Mouse (Mus musculus) gastrocnemius, adult 2 months (tissue): ENCODE results near the gene Opn1sw. TPM values are rescaled to one million over a fixed set of nuclear protein-coding genes. Genes with fewer than 3 reads are reported as not detected.

Source experiments
- DNase-seq: peaks from one replicate; pipeline ENCODE4 v3.0.0; 2022
- H3K27ac ChIP-seq: fragments of 200-600 bp; 2 replicates; pipeline ENCODE4 v1.8.1; 2022; ENCODE audit warnings: mild to moderate bottlenecking
- H3K4me3 ChIP-seq: fragments of 200-600 bp; 2 replicates; pipeline ENCODE4 v1.8.1; 2022; ENCODE audit warnings: mild to moderate bottlenecking, moderate library complexity
- CTCF ChIP-seq: fragments of 200-600 bp; IDR thresholded peaks from 2 replicates; pipeline ENCODE4 v1.8.1; 2022; ENCODE audit warnings: antibody characterized with exemption, mild to moderate bottlenecking, moderate library complexity
- intact Hi-C: fragments of 180-260 bp; cut with DNase I; formaldehyde crosslinking; loops from one replicate; pipeline ENCODE4 v1.15.1; 2025
- long read RNA-seq, 2 experiments: library from polyadenylated mRNA; stranded (forward); transcript quantifications; one replicate each; pipeline ENCODE4 v2.0.0; 2021
- total RNA-seq, 2 experiments: library from RNA; stranded (reverse); gene quantifications; 2 replicates each; pipeline ENCODE4 v1.2.3; 2021

Opn1sw gene
- under 1 TPM; 0.17 to 0.18 TPM for total RNA-seq
- long read RNA-seq, experiment 1 = 0 reads
- long read RNA-seq, experiment 2 = 0 reads

GRCm38 (mm10) chr6:29388052-29388518, at the start of gene Opn1sw:
Gene Opn1sw, minus strand, starts transcription at chr6:29388468.
- Histone ChIP-seq H3K27ac (peak within 1 kb of the TSS; percentile 75), H3K4me3 (peak within 1 kb of the TSS; percentile 60)
- DNase-seq = peak; percentile 36
- no peak for TF ChIP-seq CTCF
- intact Hi-C loops = loop anchor here (10.0 kb wide), 1 partner anchor 217 kb away; the partner anchor contains the start of gene Tnpo3

- intact Hi-C loops = loop anchor here (5.0 kb wide), 1 partner anchor 74 kb away; no protein-coding TSS in a partner anchor
- peak overlapping the region; percentile 94 for H3K4me3 ChIP-seq
- peak overlapping the region; percentile 99 for H3K27ac ChIP-seq
These were observed 48.2 kb upstream of the Opn1sw start for GRCm38 (mm10) chr6:29436461-29436934.

GRCm38 (mm10) chr6:29435940-29436451, 47.7 kb upstream of the Opn1sw start:
- peak; percentile 67 for DNase-seq
- TF ChIP-seq CTCF = no peak
- intact Hi-C loops = loop anchor here (5.0 kb wide), 1 partner anchor 74 kb away; no protein-coding TSS in a partner anchor

More at GRCm38 (mm10) chr6:29436461-29436934, 48.2 kb upstream of the Opn1sw start:
- no peak for TF ChIP-seq CTCF
- peak; percentile 80 for DNase-seq

GRCm38 (mm10) chr6:29434911-29435691, 46.8 kb upstream of the Opn1sw start:
- H3K27ac ChIP-seq = peak overlapping the region; percentile 99
- H3K4me3 ChIP-seq = peak overlapping the region; percentile 94
- intact Hi-C loops = loop anchor here (5.0 kb wide), 1 partner anchor 73 kb away; no protein-coding TSS in a partner anchor
- peak; percentile 80 for DNase-seq
- no peak for TF ChIP-seq CTCF

More at GRCm38 (mm10) chr6:29435940-29436451, 47.7 kb upstream of the Opn1sw start:
- Histone ChIP-seq H3K4me3 (peak overlapping the region; percentile 94), H3K27ac (peak overlapping the region; percentile 99)

- intact Hi-C loops = no loop called here
- no peak for TF ChIP-seq CTCF
- H3K4me3 ChIP-seq = peak overlapping the region; percentile 94
- DNase-seq = peak; percentile 88
- H3K27ac ChIP-seq = peak overlapping the region; percentile 99
These were observed 45.8 kb upstream of the Opn1sw start for GRCm38 (mm10) chr6:29433804-29434795.

- H3K4me3 ChIP-seq = peak within 1 kb of the TSS; percentile 94
- peak; percentile 86 for DNase-seq
- TF ChIP-seq CTCF = no peak
- H3K27ac ChIP-seq = peak within 1 kb of the TSS; percentile 99
- intact Hi-C loops = no loop called here
These were observed 45.0 kb upstream of the Opn1sw start, which contains the start of gene Flnc for GRCm38 (mm10) chr6:29433038-29433803. Gene Flnc, plus strand, starts transcription at chr6:29433256.

- intact Hi-C loops = no loop called here
These were observed 44.4 kb upstream of the Opn1sw start for GRCm38 (mm10) chr6:29432676-29433037.

GRCm38 (mm10) chr6:29432156-29432555, 43.9 kb upstream of the Opn1sw start:
- Histone ChIP-seq H3K4me3 (peak overlapping the region; percentile 94), H3K27ac (peak overlapping the region; percentile 99)
- intact Hi-C loops = no loop called here
- TF ChIP-seq CTCF = no peak
- DNase-seq = peak; percentile 72

More at GRCm38 (mm10) chr6:29432676-29433037, 44.4 kb upstream of the Opn1sw start:
- H3K4me3 ChIP-seq = peak overlapping the region; percentile 94
- peak overlapping the region; percentile 99 for H3K27ac ChIP-seq
- DNase-seq = no peak
- TF ChIP-seq CTCF = no peak

GRCm38 (mm10) chr6:29431473-29431872, 43.2 kb upstream of the Opn1sw start:
- peak; percentile 77 for DNase-seq
- intact Hi-C loops = no loop called here
- Histone ChIP-seq H3K27ac (peak overlapping the region; percentile 99), H3K4me3 (peak overlapping the region; percentile 94)
- no peak for TF ChIP-seq CTCF

GRCm38 (mm10) chr6:29430681-29431420, 42.6 kb upstream of the Opn1sw start:
- H3K4me3 ChIP-seq = peak overlapping the region; percentile 94
- intact Hi-C loops = no loop called here
- peak; percentile 90 for DNase-seq
- TF ChIP-seq CTCF = no peak
- peak overlapping the region; percentile 99 for H3K27ac ChIP-seq
